Mouse (Mus musculus): ENCODE measurements around the gene Ppp2r5a. TPM values are rescaled to one million over a fixed set of nuclear protein-coding genes. Genes with fewer than 3 reads are reported as not detected.

The Ppp2r5a gene
- polyA plus RNA-seq, 1 experiment from 2014 or later, result 11.8 TPM

Other genes starting within 250 kb of the Ppp2r5a start
- not detected in 2 replicates for gene Fam71a, start 238.5 kb downstream of the Ppp2r5a start, polyA plus RNA-seq (2015; fragmentation: Nextera tagmentation; extraction: Ambion mirVana)
- 4.2 and 4.3 TPM in 2 replicates for gene Atf3, start 185.2 kb downstream of the Ppp2r5a start, polyA plus RNA-seq (2015; fragmentation: Nextera tagmentation; extraction: Ambion mirVana)
- gene Nenf, start 85.1 kb downstream of the Ppp2r5a start, polyA plus RNA-seq (2015; fragmentation: Nextera tagmentation; extraction: Ambion mirVana), result 96.0 and 97.8 TPM in 2 replicates
- gene Tmem206, start 77.4 kb downstream of the Ppp2r5a start, polyA plus RNA-seq (2015; fragmentation: Nextera tagmentation; extraction: Ambion mirVana), result 20.7 and 21.5 TPM in 2 replicates
- 63.2 and 68.1 TPM in 2 replicates for gene Dtl, start 172.3 kb upstream of the Ppp2r5a start, polyA plus RNA-seq (2015; fragmentation: Nextera tagmentation; extraction: Ambion mirVana)
- gene Ints7, start 172.4 kb upstream of the Ppp2r5a start, polyA plus RNA-seq (2015; fragmentation: Nextera tagmentation; extraction: Ambion mirVana), result 61.9 and 65.4 TPM in 2 replicates

All from limb, embryonic 13.5 days (tissue).